Mouse (Mus musculus) right cerebral cortex, postnatal 10 days (tissue): ENCODE data around the gene Ccser2.
"Not testable (repeated sequence)": the region's sequence is repeated elsewhere in the genome, so short reads cannot be mapped to it uniquely, and the experiment has no call there.

ENCODE experiments used
- DNase-seq, 2 experiments: peaks; one replicate each; pipeline ENCODE4 v3.0.0; 2021; ENCODE audit warnings: low spot score in 2 of 2

The Ccser2 gene

DNA sequence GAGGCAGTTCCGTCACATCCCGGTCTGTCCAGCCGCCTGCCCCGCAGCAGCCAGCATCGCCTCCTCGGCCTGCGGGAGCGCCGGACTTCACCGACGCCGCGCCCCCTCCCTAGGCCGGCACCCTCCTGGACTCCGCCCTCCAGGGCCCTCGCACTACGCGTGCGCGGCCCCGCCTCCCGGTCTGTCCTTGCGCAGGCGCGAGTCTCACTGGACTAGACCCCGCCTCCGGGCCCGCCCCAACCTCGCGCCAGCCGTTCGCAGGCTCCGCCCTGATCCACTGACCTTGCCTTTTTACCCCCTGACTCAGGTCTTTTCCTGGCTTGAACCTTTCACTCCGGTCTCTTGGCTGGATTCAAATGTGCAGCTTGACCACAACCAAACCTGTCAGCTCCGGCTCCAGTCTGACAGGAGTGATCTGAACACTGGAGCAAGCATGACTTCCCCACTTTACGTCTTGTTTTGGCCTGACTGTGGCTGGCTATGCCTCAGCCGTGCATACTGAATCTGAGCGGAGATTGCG lies at the start of gene Ccser2:
TSS of gene Ccser2 (minus strand) at position 150 of the 520 bp plus-strand sequence.
- DNase-seq: peak; percentile 97 to 98

DNA sequence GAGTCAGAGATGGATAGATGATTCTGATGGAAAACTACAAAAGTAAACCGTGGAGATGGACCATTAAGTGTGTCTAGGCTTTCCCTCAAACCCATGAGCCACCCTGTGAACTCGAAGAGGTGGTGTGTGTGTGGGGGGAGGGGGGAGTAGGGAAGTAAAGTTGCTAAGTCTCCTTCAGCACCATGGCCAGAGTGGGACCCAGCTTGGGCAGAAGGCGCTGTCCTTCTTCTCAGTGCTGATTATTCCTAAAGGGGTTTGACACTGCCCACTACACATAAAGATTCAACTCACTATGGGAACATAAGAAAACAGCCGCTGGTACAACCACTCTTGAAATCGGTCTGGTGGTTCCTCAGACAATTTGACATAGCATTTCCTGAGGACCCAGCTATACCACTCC lies 47.3 kb upstream of the Ccser2 start:
- DNase-seq: no peak

GRCm38 (mm10) chr14:37013644-37014043 lies 45.1 kb upstream of the Ccser2 start:
- peak; percentile 67 to 68 for DNase-seq

- no peak for DNase-seq
These were observed 41.1 kb upstream of the Ccser2 start for GRCm38 (mm10) chr14:37009686-37010085.

DNA sequence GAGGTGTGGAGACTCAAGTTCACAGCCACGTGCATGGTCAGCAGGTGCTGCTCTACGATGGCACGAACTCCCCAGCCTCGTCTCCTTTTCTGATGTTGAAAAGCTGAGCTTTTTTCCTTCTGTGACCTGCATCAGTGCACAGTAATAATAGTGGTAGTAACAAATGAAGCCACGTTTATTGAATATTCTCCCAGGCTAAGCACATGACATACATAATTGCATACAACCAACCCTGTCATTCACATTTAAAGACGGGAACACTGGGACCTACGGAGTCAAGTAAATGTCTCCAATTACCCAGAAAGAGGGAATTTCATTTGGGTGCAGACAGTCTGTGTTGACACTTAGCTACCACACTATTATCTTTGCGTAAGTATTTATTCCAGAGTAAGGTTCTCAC lies 37.9 kb upstream of the Ccser2 start:
- DNase-seq: no peak

DNA sequence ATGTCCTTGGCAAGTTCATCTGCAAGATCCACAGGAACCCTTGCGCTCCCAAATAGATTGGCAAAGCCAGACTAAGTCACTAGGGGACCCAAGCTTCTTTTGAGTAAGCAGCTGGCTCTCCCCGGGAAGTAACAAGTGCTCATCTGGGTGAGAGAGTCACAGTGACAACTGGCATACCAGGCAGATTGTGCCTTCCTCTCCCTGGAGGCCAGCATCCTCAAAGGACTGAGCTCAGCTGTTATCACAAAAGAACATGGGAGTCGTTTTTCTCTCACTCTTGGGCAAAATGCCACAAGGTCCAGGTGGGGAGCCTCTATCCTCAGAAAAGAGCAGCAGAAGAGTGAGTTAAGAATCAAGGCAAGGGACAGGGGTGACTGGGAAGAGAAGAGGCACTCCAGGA lies 37.3 kb upstream of the Ccser2 start:
- peak in 1 of 2 experiments; percentile 28 for DNase-seq

- peak in 1 of 2 experiments; percentile 39 for DNase-seq
These were observed 35.0 kb upstream of the Ccser2 start for GRCm38 (mm10) chr14:37003431-37004095.

- DNase-seq: no peak
These were observed 34.3 kb upstream of the Ccser2 start for GRCm38 (mm10) chr14:37002852-37003251.

DNA sequence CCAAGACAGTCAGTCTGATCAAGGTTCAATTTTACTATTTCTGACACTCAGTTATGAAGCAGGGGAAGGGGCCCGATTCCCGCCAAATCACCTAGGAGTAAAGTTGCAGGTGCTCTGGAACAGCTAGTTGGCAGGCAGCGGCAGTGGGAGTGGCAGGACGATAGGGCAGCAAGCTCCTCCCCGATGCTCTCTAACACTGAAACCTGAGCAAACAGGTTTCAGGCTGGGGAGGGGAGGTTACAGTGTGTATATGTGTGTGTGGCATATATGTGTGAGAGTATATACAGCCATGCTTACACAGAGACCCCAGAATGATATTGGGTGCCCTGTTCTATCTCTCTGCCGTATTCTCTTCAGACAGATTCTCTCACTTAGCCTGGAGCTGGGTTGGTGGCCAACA lies 32.2 kb upstream of the Ccser2 start:
- DNase-seq: not testable (repeated sequence)

- no peak for DNase-seq
These were observed 21.2 kb upstream of the Ccser2 start for GRCm38 (mm10) chr14:36989784-36990183.

DNA sequence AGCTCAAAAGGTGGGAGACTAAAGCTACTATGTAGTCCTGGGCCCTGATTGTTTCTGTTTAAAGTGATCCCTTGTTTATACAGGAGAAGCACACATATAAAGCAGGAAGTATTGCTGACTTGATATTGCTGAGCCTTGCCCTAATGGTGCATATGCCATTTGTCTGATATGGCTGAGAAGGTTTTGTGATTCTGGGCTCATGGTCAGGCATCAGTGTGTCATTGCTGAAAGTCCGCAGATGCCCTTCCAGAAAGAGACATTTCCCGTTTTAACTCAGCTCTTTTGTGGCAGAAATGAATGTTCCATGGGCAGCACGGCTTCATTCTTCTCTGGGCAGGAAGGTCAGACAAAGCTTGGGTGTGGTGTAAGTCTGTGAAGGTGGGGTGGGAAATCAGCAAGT lies 17.1 kb upstream of the Ccser2 start:
- no peak for DNase-seq

DNA sequence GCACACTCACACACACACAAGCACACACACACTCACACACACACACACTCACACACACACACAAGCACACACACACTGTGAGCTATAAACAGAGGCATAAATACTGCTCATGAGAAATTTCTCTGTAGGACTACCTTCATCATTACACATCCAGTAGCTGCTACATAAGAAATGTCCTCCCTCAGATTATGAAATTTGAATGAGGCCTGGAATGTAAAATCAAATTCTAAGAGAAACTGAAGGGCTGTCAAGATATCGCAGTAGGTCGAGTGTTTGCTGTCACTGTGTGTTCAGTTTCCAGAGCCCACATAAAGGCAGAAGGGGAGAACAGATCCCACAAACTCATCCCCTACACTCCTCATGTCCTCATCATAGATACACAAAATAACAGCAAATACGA lies 6.4 kb upstream of the Ccser2 start:
- no peak for DNase-seq

- no peak for DNase-seq
These were observed 2.6 kb upstream of the Ccser2 start for GRCm38 (mm10) chr14:36971211-36971610.

GRCm38 (mm10) chr14:36969861-36970420 lies 1.4 kb upstream of the Ccser2 start:
- DNase-seq: no peak

- peak; percentile 55 to 62 for DNase-seq
These were observed 425 bp downstream of the Ccser2 start for GRCm38 (mm10) chr14:36968076-36968627.

GRCm38 (mm10) chr14:36965421-36965820 lies 3.2 kb downstream of the Ccser2 start:
- no peak for DNase-seq

- DNase-seq: no peak
These were observed 6.1 kb downstream of the Ccser2 start for GRCm38 (mm10) chr14:36962477-36962876.

- DNase-seq: no peak
These were observed 10.9 kb downstream of the Ccser2 start for GRCm38 (mm10) chr14:36957719-36958118.

GRCm38 (mm10) chr14:36957261-36957660 lies 11.3 kb downstream of the Ccser2 start:
- no peak for DNase-seq

GRCm38 (mm10) chr14:36956717-36957116 lies 11.9 kb downstream of the Ccser2 start:
- DNase-seq: no peak

GRCm38 (mm10) chr14:36952687-36953426 lies 15.7 kb downstream of the Ccser2 start:
- no peak for DNase-seq

- DNase-seq: peak in 1 of 2 experiments; percentile 33
These were observed 16.4 kb downstream of the Ccser2 start for GRCm38 (mm10) chr14:36952142-36952541.
